Mouse (Mus musculus): ENCODE results near the gene Gpi1. TPM values are rescaled to one million over a fixed set of nuclear protein-coding genes. Genes with fewer than 3 reads are reported as not detected.

The Gpi1 gene
- 100 to 1,000 TPM; 642 to 716 TPM for total RNA-seq (2021)
- long read RNA-seq, experiment 1, transcript Gpi1-203 (9 exons, 3,195 nt), result minor isoform, 10 of 465 reads
- long read RNA-seq, experiment 1, transcript Gpi1-201 (18 exons, 2,884 nt), result major isoform, 392 of 465 reads
- long read RNA-seq, experiment 1, partial matches to known transcripts, result 30 of 465 reads
- long read RNA-seq, experiment 1, other reads (novel, unspliced or antisense), result 33 of 465 reads
- long read RNA-seq, experiment 2, transcript Gpi1-203 (9 exons, 3,195 nt), result minor isoform, 17 of 414 reads
- long read RNA-seq, experiment 2, transcript Gpi1-201 (18 exons, 2,884 nt), result major isoform, 346 of 414 reads
- long read RNA-seq, experiment 2, partial matches to known transcripts, result 30 of 414 reads
- long read RNA-seq, experiment 2, other reads (novel, unspliced or antisense), result 21 of 414 reads

- intact Hi-C loops (cut with DNase I), result no loop called here
- H3K4me3 ChIP-seq, result peak within 1 kb of the TSS; percentile 90
- H3K27ac ChIP-seq, result peak within 1 kb of the TSS; percentile 94
- peak; percentile 34 for TF ChIP-seq CTCF (IDR thresholded peaks at IDR 0.05)
- DNase-seq (ENCODE audit: extremely low spot score in 1 of 2, low spot score in 2 of 2), result peak; percentile 76 to 83
Measured at GRCm38 (mm10) chr7:34230116-34230515, at the start of gene Gpi1. Gene Gpi1, minus strand, starts transcription at chr7:34230336.

- no peak overlapping the region for H3K27ac ChIP-seq
- intact Hi-C loops (cut with DNase I), result no loop called here
Measured at GRCm38 (mm10) chr7:34277656-34278055, 47.5 kb upstream of the Gpi1 start.

GRCm38 (mm10) chr7:34276066-34276465, 45.9 kb upstream of the Gpi1 start:
- DNase-seq (ENCODE audit: extremely low spot score in 1 of 2, low spot score in 2 of 2), result no peak
- Histone ChIP-seq H3K4me3 (no peak overlapping the region), H3K27ac (no peak overlapping the region)
- no peak for TF ChIP-seq CTCF (IDR thresholded peaks at IDR 0.05)
- intact Hi-C loops (cut with DNase I), result no loop called here

More at GRCm38 (mm10) chr7:34277656-34278055, 47.5 kb upstream of the Gpi1 start:
- H3K4me3 ChIP-seq, result no peak overlapping the region
- no peak for DNase-seq (ENCODE audit: extremely low spot score in 1 of 2, low spot score in 2 of 2)
- TF ChIP-seq CTCF (IDR thresholded peaks at IDR 0.05), result no peak

GRCm38 (mm10) chr7:34272465-34272864, 42.3 kb upstream of the Gpi1 start:
- no peak for DNase-seq (ENCODE audit: extremely low spot score in 1 of 2, low spot score in 2 of 2)
- Histone ChIP-seq H3K4me3 (no peak overlapping the region), H3K27ac (no peak overlapping the region)
- intact Hi-C loops (cut with DNase I), result no loop called here
- no peak for TF ChIP-seq CTCF (IDR thresholded peaks at IDR 0.05)

GRCm38 (mm10) chr7:34268463-34268862, 38.3 kb upstream of the Gpi1 start:
- H3K4me3 ChIP-seq, result no peak overlapping the region
- peak overlapping the region; percentile 13; the same call in 1 of the 2 replicates for H3K27ac ChIP-seq
- no peak for TF ChIP-seq CTCF (IDR thresholded peaks at IDR 0.05)
- DNase-seq (ENCODE audit: extremely low spot score in 1 of 2, low spot score in 2 of 2), result no peak
- intact Hi-C loops (cut with DNase I), result loop anchor here (5.0 kb wide), 1 partner anchor 44 kb away; the partner anchor contains the start of gene 4931406P16Rik

GRCm38 (mm10) chr7:34266421-34266820, 36.3 kb upstream of the Gpi1 start:
- H3K27ac ChIP-seq, result peak overlapping the region; percentile 1; the same call in 1 of the 2 replicates

GRCm38 (mm10) chr7:34265876-34266346, 35.8 kb upstream of the Gpi1 start:
- DNase-seq (ENCODE audit: extremely low spot score in 1 of 2, low spot score in 2 of 2), result peak; percentile 56 to 61
- H3K4me3 ChIP-seq, result no peak overlapping the region
- intact Hi-C loops (cut with DNase I), result loop anchor here (2.0 to 5.0 kb wide), 2 partner anchors 46 to 83 kb away; partner anchors contain the start of gene 4931406P16Rik
- TF ChIP-seq CTCF (IDR thresholded peaks at IDR 0.05), result peak; percentile 73
- H3K27ac ChIP-seq, result peak overlapping the region; percentile 1; the same call in 1 of the 2 replicates

More at GRCm38 (mm10) chr7:34266421-34266820, 36.3 kb upstream of the Gpi1 start:
- intact Hi-C loops (cut with DNase I), result loop anchor here (2.0 to 5.0 kb wide), 2 partner anchors 46 to 82 kb away; partner anchors contain the start of gene 4931406P16Rik
- no peak for DNase-seq (ENCODE audit: extremely low spot score in 1 of 2, low spot score in 2 of 2)
- H3K4me3 ChIP-seq, result no peak overlapping the region
- no peak for TF ChIP-seq CTCF (IDR thresholded peaks at IDR 0.05)

- no peak overlapping the region for H3K4me3 ChIP-seq
- no peak for DNase-seq (ENCODE audit: extremely low spot score in 1 of 2, low spot score in 2 of 2)
- intact Hi-C loops (cut with DNase I), result no loop called here
- no peak overlapping the region for H3K27ac ChIP-seq
- TF ChIP-seq CTCF (IDR thresholded peaks at IDR 0.05), result no peak
Measured at GRCm38 (mm10) chr7:34263437-34263836, 33.3 kb upstream of the Gpi1 start.

- TF ChIP-seq CTCF (IDR thresholded peaks at IDR 0.05), result no peak
- intact Hi-C loops (cut with DNase I), result no loop called here
- Histone ChIP-seq H3K4me3 (no peak overlapping the region), H3K27ac (no peak overlapping the region)
- DNase-seq (ENCODE audit: extremely low spot score in 1 of 2, low spot score in 2 of 2), result no peak
Measured at GRCm38 (mm10) chr7:34258407-34258806, 28.3 kb upstream of the Gpi1 start.

- intact Hi-C loops (cut with DNase I), result no loop called here
- DNase-seq (ENCODE audit: extremely low spot score in 1 of 2, low spot score in 2 of 2), result no peak
- Histone ChIP-seq H3K4me3 (no peak overlapping the region), H3K27ac (peak overlapping the region; percentile 65)
- TF ChIP-seq CTCF (IDR thresholded peaks at IDR 0.05), result no peak
Measured at GRCm38 (mm10) chr7:34257279-34257678, 27.1 kb upstream of the Gpi1 start.

- intact Hi-C loops (cut with DNase I), result no loop called here
- H3K27ac ChIP-seq, result peak overlapping the region; percentile 71
Measured at GRCm38 (mm10) chr7:34255916-34256315, 25.8 kb upstream of the Gpi1 start.

GRCm38 (mm10) chr7:34255137-34255536, 25.0 kb upstream of the Gpi1 start:
- H3K27ac ChIP-seq, result peak overlapping the region; percentile 71
- H3K4me3 ChIP-seq, result no peak overlapping the region
- DNase-seq (ENCODE audit: extremely low spot score in 1 of 2, low spot score in 2 of 2), result no peak
- TF ChIP-seq CTCF (IDR thresholded peaks at IDR 0.05), result no peak
- intact Hi-C loops (cut with DNase I), result no loop called here

More at GRCm38 (mm10) chr7:34255916-34256315, 25.8 kb upstream of the Gpi1 start:
- DNase-seq (ENCODE audit: extremely low spot score in 1 of 2, low spot score in 2 of 2), result no peak
- no peak for TF ChIP-seq CTCF (IDR thresholded peaks at IDR 0.05)
- H3K4me3 ChIP-seq, result no peak overlapping the region
